Mouse (Mus musculus) forebrain, embryonic 12.5 days (tissue): ENCODE data around the gene Arid4a. TPM values are rescaled to one million over a fixed set of nuclear protein-coding genes. Genes with fewer than 3 reads are reported as not detected.

ENCODE experiments used
- ATAC-seq: fragments of 200-750 bp; cut with Nextera tagmentation; 2 replicates; pipeline ENCODE4 v1.8.0; 2017; ENCODE audit warnings: moderate TSS enrichment; ENCODE audit not compliant: low FRiP score
- H3K27ac ChIP-seq: fragments of 300-500 bp; sonication (generic); 2 replicates; pipeline ENCODE4 v1.5.1; 2016; ENCODE audit warnings: mild to moderate bottlenecking
- H3K27me3 ChIP-seq: fragments of 300-500 bp; sonication (generic); 2 replicates; pipeline ENCODE4 v1.6.1; 2016; ENCODE audit warnings: mild to moderate bottlenecking
- H3K36me3 ChIP-seq: fragments of 300-500 bp; sonication (generic); replicated peaks from 2 replicates; pipeline ENCODE4 v1.6.1; 2016; ENCODE audit warnings: mild to moderate bottlenecking
- H3K4me1 ChIP-seq: fragments of 300-500 bp; sonication (generic); 2 replicates; pipeline ENCODE4 v1.6.1; 2016
- H3K4me2 ChIP-seq: fragments of 300-500 bp; sonication (generic); 2 replicates; pipeline ENCODE4 v1.6.1; 2016; ENCODE audit warnings: mild to moderate bottlenecking, moderate library complexity
- H3K4me3 ChIP-seq: fragments of 300-500 bp; sonication (generic); replicated peaks from 2 replicates; pipeline ENCODE4 v1.5.1; 2016; ENCODE audit warnings: mild to moderate bottlenecking
- H3K9ac ChIP-seq: fragments of 300-500 bp; sonication (generic); 2 replicates; pipeline ENCODE4 v1.6.1; 2016; ENCODE audit warnings: mild to moderate bottlenecking
- H3K9me3 ChIP-seq: fragments of 300-500 bp; sonication (generic); 2 replicates; pipeline ENCODE4 v1.6.1; 2016
- WGBS: fragments of 180-500 bp; shearing (Covaris S2); methylation state at CpG from one replicate; pipeline ENCODE4 v1.1.7; 2016; 5-methylcytosine and 5-hydroxymethylcytosine counted together
- polyA plus RNA-seq: library from polyadenylated mRNA; unstranded; fragments of >200 nt; fragmentation: Nextera tagmentation; extraction: Ambion mirVana; gene quantifications from 2 replicates; pipeline ENCODE4 v1.2.1, GENCODE M21; 2016

Gene Arid4a
- 41.1 and 41.5 TPM in 2 replicates for polyA plus RNA-seq

- Histone ChIP-seq H3K27ac (peak within 1 kb of the TSS; percentile 98), H3K4me3 (peak within 1 kb of the TSS; percentile 97), H3K36me3 (peaks cover 22% of the 10 kb centered on the region), H3K4me1 (peaks cover 23% of the 10 kb centered on the region), H3K9ac (peak within 1 kb of the TSS; percentile 91), H3K27me3 (no peaks in the 10 kb centered on the region), H3K9me3 (no peaks in the 10 kb centered on the region), H3K4me2 (peak within 1 kb of the TSS; percentile 79)
- WGBS, result under 1% methylated on average over 61 of the region's 61 CpGs
- ATAC-seq, result peak; percentile 98
These were observed at the start of gene Arid4a for GRCm38 (mm10) chr12:71015363-71016210. TSS of gene Arid4a (plus strand) at chr12:71015990.

GRCm38 (mm10) chr12:70967581-70967980 is 48.2 kb upstream of the Arid4a start:
- peak overlapping the region; percentile 61 for H3K4me3 ChIP-seq
- peaks cover 10% of the 10 kb centered on the region for H3K36me3 ChIP-seq
- H3K27ac ChIP-seq, result peak overlapping the region; percentile 92
- H3K9me3 ChIP-seq, result no peaks in the 10 kb centered on the region
- WGBS, result 44% methylated on average over 8 of the region's 8 CpGs
- no peak for ATAC-seq
- H3K9ac ChIP-seq, result 0 out of 2 replicates have a peak overlapping the region, but pooled peaks have one; percentile 71
- H3K27me3 ChIP-seq, result no peaks in the 10 kb centered on the region
- peaks cover 7% of the 10 kb centered on the region; the same call in 1 of the 2 replicates for H3K4me1 ChIP-seq
- peak overlapping the region; percentile 59 for H3K4me2 ChIP-seq

GRCm38 (mm10) chr12:70968141-70968790 is 47.5 kb upstream of the Arid4a start:
- Histone ChIP-seq H3K27me3 (no peaks in the 10 kb centered on the region), H3K4me3 (peak overlapping the region; percentile 61), H3K36me3 (peaks cover 7% of the 10 kb centered on the region), H3K9me3 (no peaks in the 10 kb centered on the region), H3K4me1 (peaks cover 7% of the 10 kb centered on the region; the same call in 1 of the 2 replicates), H3K9ac (peak overlapping the region; percentile 71), H3K4me2 (peak overlapping the region; percentile 59), H3K27ac (peak overlapping the region; percentile 92)
- ATAC-seq, result peak; percentile 81
- under 1% methylated on average over 35 of the region's 35 CpGs for WGBS

- Histone ChIP-seq H3K27ac (peak overlapping the region; percentile 92), H3K27me3 (no peaks in the 10 kb centered on the region), H3K4me3 (peak overlapping the region; percentile 61), H3K4me1 (peaks cover 7% of the 10 kb centered on the region; the same call in 1 of the 2 replicates), H3K9me3 (no peaks in the 10 kb centered on the region), H3K9ac (peak overlapping the region; percentile 71), H3K36me3 (peaks cover 5% of the 10 kb centered on the region), H3K4me2 (peak overlapping the region; percentile 59)
- peak; percentile 78 for ATAC-seq
- under 1% methylated on average over 15 of the region's 15 CpGs for WGBS
These were observed 46.9 kb upstream of the Arid4a start for GRCm38 (mm10) chr12:70968791-70969307.

GRCm38 (mm10) chr12:70969485-70970184 is 46.2 kb upstream of the Arid4a start:
- H3K27ac ChIP-seq, result no peak overlapping the region
- no peaks in the 10 kb centered on the region for H3K27me3 ChIP-seq
- H3K4me3 ChIP-seq, result peak overlapping the region; percentile 28
- H3K4me1 ChIP-seq, result peaks cover 7% of the 10 kb centered on the region; the same call in 1 of the 2 replicates
- 4% methylated on average over 17 of the region's 17 CpGs for WGBS
- no peaks in the 10 kb centered on the region for H3K36me3 ChIP-seq
- H3K4me2 ChIP-seq, result peak overlapping the region; percentile 41
- no peak for ATAC-seq
- H3K9me3 ChIP-seq, result no peaks in the 10 kb centered on the region
- H3K9ac ChIP-seq, result no peak overlapping the region

- Histone ChIP-seq H3K4me2 (no peak overlapping the region), H3K27ac (no peak overlapping the region), H3K36me3 (peaks cover 7% of the 10 kb centered on the region), H3K4me1 (peaks cover 13% of the 10 kb centered on the region), H3K4me3 (peak overlapping the region; percentile 93; the same call in 1 of the 2 replicates), H3K9me3 (no peaks in the 10 kb centered on the region), H3K27me3 (no peaks in the 10 kb centered on the region), H3K9ac (no peak overlapping the region)
- 86% methylated on average over 4 of the region's 4 CpGs for WGBS
- no peak for ATAC-seq
These were observed 42.0 kb upstream of the Arid4a start for GRCm38 (mm10) chr12:70973831-70974230.

- Histone ChIP-seq H3K36me3 (peaks cover 12% of the 10 kb centered on the region), H3K27me3 (no peaks in the 10 kb centered on the region), H3K4me2 (peak within 1 kb of the TSS; percentile 70), H3K9ac (peak within 1 kb of the TSS; percentile 91), H3K27ac (peak within 1 kb of the TSS; percentile 95), H3K4me3 (peak within 1 kb of the TSS; percentile 93), H3K9me3 (no peaks in the 10 kb centered on the region), H3K4me1 (peaks cover 13% of the 10 kb centered on the region)
- WGBS, result under 1% methylated on average over 71 of the region's 71 CpGs
- ATAC-seq, result peak; percentile 100
These were observed 41.1 kb upstream of the Arid4a start, which contains the start of gene Psma3 for GRCm38 (mm10) chr12:70974441-70975266. TSS of gene Psma3 (plus strand) at chr12:70974621.

- Histone ChIP-seq H3K4me2 (peak overlapping the region; percentile 70), H3K36me3 (peaks cover 19% of the 10 kb centered on the region), H3K9me3 (no peaks in the 10 kb centered on the region), H3K27me3 (no peaks in the 10 kb centered on the region), H3K4me3 (peak overlapping the region; percentile 93), H3K9ac (peak overlapping the region; percentile 91), H3K27ac (peak overlapping the region; percentile 95), H3K4me1 (peaks cover 13% of the 10 kb centered on the region)
- ATAC-seq, result no peak
- 35% methylated on average over 10 of the region's 10 CpGs for WGBS
These were observed 40.4 kb upstream of the Arid4a start for GRCm38 (mm10) chr12:70975406-70975805.

- Histone ChIP-seq H3K36me3 (peaks cover 23% of the 10 kb centered on the region), H3K4me1 (peaks cover 13% of the 10 kb centered on the region), H3K4me2 (peak overlapping the region; percentile 70), H3K9ac (peak overlapping the region; percentile 91; the same call in 1 of the 2 replicates), H3K27me3 (no peaks in the 10 kb centered on the region), H3K27ac (no peak overlapping the region), H3K9me3 (no peaks in the 10 kb centered on the region), H3K4me3 (peak overlapping the region; percentile 93)
- no peak for ATAC-seq
- 83% methylated on average over 3 of the region's 3 CpGs for WGBS
These were observed 39.9 kb upstream of the Arid4a start for GRCm38 (mm10) chr12:70975891-70976290.

GRCm38 (mm10) chr12:70978345-70978744 is 37.4 kb upstream of the Arid4a start:
- ATAC-seq, result no peak
- Histone ChIP-seq H3K27ac (no peak overlapping the region), H3K36me3 (peaks cover 35% of the 10 kb centered on the region), H3K4me3 (no peak overlapping the region), H3K9me3 (no peaks in the 10 kb centered on the region), H3K4me2 (no peak overlapping the region), H3K4me1 (peaks cover 13% of the 10 kb centered on the region), H3K9ac (no peak overlapping the region), H3K27me3 (no peaks in the 10 kb centered on the region)
- WGBS, result 91% methylated on average over 7 of the region's 7 CpGs
